Mouse (Mus musculus) forebrain, embryonic 13.5 days (tissue): ENCODE data around the gene Preb. TPM values are rescaled to one million over a fixed set of nuclear protein-coding genes. Genes with fewer than 3 reads are reported as not detected.

Source experiments
- ATAC-seq: fragments of 200-750 bp; cut with Nextera tagmentation; 2 replicates; pipeline ENCODE4 v1.8.0; 2017
- H3K27ac ChIP-seq: fragments of 300-500 bp; sonication (generic); 2 replicates; pipeline ENCODE4 v1.5.1; 2015; ENCODE audit warnings: inconsistent platforms, mild to moderate bottlenecking, moderate library complexity
- H3K27me3 ChIP-seq: fragments of 300-500 bp; sonication (generic); 2 replicates; pipeline ENCODE4 v1.6.1; 2015; ENCODE audit warnings: mild to moderate bottlenecking, inconsistent platforms
- H3K36me3 ChIP-seq: fragments of 300-500 bp; sonication (generic); 2 replicates; pipeline ENCODE4 v1.6.1; 2015; ENCODE audit warnings: mild to moderate bottlenecking, inconsistent platforms; ENCODE audit not compliant: poor library complexity, severe bottlenecking
- H3K4me1 ChIP-seq: fragments of 300-500 bp; sonication (generic); 2 replicates; pipeline ENCODE4 v1.6.1; 2015; ENCODE audit warnings: inconsistent platforms
- H3K4me2 ChIP-seq: fragments of 300-500 bp; sonication (generic); 2 replicates; pipeline ENCODE4 v1.6.1; 2015; ENCODE audit warnings: inconsistent platforms, mild to moderate bottlenecking, moderate library complexity
- H3K4me3 ChIP-seq: fragments of 300-500 bp; sonication (generic); 2 replicates; pipeline ENCODE4 v1.5.1; 2015; ENCODE audit warnings: mild to moderate bottlenecking, inconsistent platforms
- H3K9ac ChIP-seq: fragments of 300-500 bp; sonication (generic); 2 replicates; pipeline ENCODE4 v1.6.1; 2015; ENCODE audit warnings: mild to moderate bottlenecking, inconsistent platforms
- H3K9me3 ChIP-seq: fragments of 300-500 bp; sonication (generic); replicated peaks from 2 replicates; pipeline ENCODE4 v1.6.1; 2016; ENCODE audit warnings: inconsistent platforms
- WGBS: fragments of 180-500 bp; shearing (Covaris S2); methylation state at CpG from one replicate; pipeline ENCODE4 v1.1.7; 2015; 5-methylcytosine and 5-hydroxymethylcytosine counted together
- polyA plus RNA-seq: library from polyadenylated mRNA; unstranded; fragments of >200 nt; fragmentation: Nextera tagmentation; extraction: Ambion mirVana; gene quantifications from 2 replicates; pipeline ENCODE4 v1.2.1, GENCODE M21; 2015

Preb gene
- polyA plus RNA-seq, 1 experiment from 2014 or later = 126 TPM

- WGBS = 78% methylated on average over 2 of the region's 2 CpGs
- no peak overlapping the region for H3K4me3 ChIP-seq
- H3K9me3 ChIP-seq = no peaks in the 10 kb centered on the region
- H3K9ac ChIP-seq = no peak overlapping the region
- no peak for ATAC-seq
- H3K4me1 ChIP-seq = no peaks in the 10 kb centered on the region
- H3K27ac ChIP-seq = no peak overlapping the region
- H3K4me2 ChIP-seq = no peak overlapping the region
- 0 out of 2 replicates have a peak, but pooled peaks cover 2% of the 10 kb centered on the region for H3K27me3 ChIP-seq
- H3K36me3 ChIP-seq = no peaks in the 10 kb centered on the region
Measured at GRCm38 (mm10) chr5:30969440-30969839, 9.3 kb upstream of the Preb start.

GRCm38 (mm10) chr5:30968416-30968815 is 8.3 kb upstream of the Preb start, which contains the start of gene Tcf23:
Gene Tcf23 (plus strand): TSS chr5:30968662.
- no peak within 1 kb of the TSS for H3K27ac ChIP-seq
- H3K4me1 ChIP-seq = no peaks in the 10 kb centered on the region
- no peak within 1 kb of the TSS for H3K9ac ChIP-seq
- ATAC-seq = no peak
- H3K9me3 ChIP-seq = no peaks in the 10 kb centered on the region
- no peak within 1 kb of the TSS for H3K4me2 ChIP-seq
- H3K27me3 ChIP-seq = 0 out of 2 replicates have a peak, but pooled peaks cover 2% of the 10 kb centered on the region
- H3K36me3 ChIP-seq = no peaks in the 10 kb centered on the region
- WGBS = 71% methylated on average over 8 of the region's 8 CpGs
- no peak within 1 kb of the TSS for H3K4me3 ChIP-seq

DNA sequence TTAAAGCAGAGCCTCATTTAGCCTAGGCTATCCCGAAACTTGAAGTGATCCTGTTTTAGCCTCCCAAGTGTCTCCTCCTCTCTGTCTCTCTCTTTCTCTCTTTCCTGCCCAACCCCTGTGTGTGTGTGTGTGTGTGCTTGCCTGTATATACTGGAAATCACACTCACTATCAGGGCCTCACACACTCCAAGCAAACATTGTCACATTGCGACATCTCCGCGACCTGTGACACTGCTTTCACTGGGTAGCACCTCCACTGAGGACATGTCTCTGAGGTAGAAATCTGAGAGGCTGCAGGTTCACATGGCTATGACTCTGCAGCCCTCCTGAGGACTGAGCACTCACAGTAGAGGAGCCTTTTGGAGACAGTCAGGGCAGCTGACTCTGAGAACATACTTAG is 6.0 kb upstream of the Preb start:
- Histone ChIP-seq H3K4me1 (no peaks in the 10 kb centered on the region), H3K27me3 (0 out of 2 replicates have a peak, but pooled peaks cover 8% of the 10 kb centered on the region), H3K4me3 (no peak overlapping the region), H3K9ac (no peak overlapping the region), H3K36me3 (no peaks in the 10 kb centered on the region), H3K27ac (no peak overlapping the region), H3K9me3 (no peaks in the 10 kb centered on the region), H3K4me2 (no peak overlapping the region)
- no peak for ATAC-seq
- 90% methylated on average over 4 of the region's 4 CpGs for WGBS

DNA sequence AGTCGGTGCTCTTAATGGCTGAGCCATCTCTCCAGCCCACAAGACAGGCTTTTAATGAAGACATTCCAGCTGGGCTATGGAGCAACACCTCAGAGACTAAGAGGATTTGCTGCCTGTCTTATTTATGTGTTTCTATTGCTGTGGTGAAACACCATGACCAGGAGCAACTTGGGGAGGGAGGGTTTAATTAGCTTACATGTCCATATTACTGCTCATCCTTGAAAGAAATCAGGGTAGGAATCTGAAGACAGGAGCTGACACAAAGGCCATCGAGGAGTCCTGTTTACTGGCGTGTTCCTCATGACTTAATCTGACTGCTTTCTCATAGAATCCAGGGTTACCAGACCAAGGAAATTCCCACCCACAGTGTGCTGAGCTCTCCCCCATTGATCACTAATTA is 3.8 kb upstream of the Preb start:
- no peaks in the 10 kb centered on the region for H3K9me3 ChIP-seq
- 0 out of 2 replicates have a peak, but pooled peaks cover 8% of the 10 kb centered on the region for H3K27me3 ChIP-seq
- no peak overlapping the region for H3K27ac ChIP-seq
- H3K4me2 ChIP-seq = no peak overlapping the region
- H3K36me3 ChIP-seq = 0 out of 2 replicates have a peak, but pooled peaks cover under 1% of the 10 kb centered on the region
- H3K9ac ChIP-seq = no peak overlapping the region
- whole genome bisulfite sequencing = 63% methylated on average over 3 of the region's 3 CpGs
- no peak overlapping the region for H3K4me3 ChIP-seq
- peaks cover 6% of the 10 kb centered on the region for H3K4me1 ChIP-seq
- no peak for ATAC-seq

DNA sequence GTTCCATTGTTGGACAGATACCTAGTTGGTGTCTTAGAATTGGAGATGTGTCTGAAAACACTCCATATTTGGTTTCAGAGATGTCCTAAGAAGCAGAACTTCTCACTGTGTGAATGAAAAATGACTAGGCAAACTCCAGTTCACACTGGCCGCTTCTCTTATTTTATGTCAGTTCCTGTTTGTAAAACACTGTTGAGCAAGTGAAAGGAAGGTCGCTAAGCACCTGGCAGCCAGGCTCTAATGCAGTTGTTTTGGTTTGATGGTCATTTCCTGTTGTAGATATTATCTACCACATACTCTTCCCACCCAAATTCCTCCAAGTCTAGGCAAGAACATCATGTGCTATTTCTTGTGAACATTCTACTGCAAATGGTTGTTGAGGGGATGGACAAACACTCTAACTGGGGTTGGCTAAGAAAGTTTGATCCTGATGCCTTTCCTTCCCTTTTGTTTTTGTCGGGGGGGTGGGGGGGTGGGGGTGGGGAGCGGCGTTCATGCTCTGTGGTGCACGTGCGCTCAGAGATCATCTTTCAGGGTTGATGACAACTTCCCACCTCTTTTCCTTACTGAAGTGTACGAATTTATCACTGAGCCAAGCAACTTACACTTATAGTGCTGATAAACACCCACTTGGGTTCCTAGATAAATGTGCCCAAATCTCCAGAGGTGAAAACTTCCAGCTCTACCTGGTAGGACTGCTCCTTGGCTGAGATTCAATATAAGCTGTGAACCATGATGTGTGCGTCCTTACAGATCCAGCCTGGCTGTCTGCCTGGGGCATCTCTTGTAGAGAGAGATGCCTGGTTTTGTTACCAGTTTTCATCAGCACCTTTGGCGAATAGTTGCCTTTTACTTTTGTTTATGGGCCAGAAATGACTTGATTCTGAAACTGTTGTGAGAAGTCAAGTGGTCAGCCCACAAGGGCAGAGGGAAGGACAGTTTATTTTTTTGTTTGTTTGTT is 1.7 kb upstream of the Preb start:
- Histone ChIP-seq H3K4me3 (no peak overlapping the region), H3K27me3 (0 out of 2 replicates have a peak, but pooled peaks cover 8% of the 10 kb centered on the region), H3K9me3 (no peaks in the 10 kb centered on the region), H3K27ac (no peak overlapping the region), H3K4me2 (no peak overlapping the region), H3K4me1 (peaks cover 23% of the 10 kb centered on the region), H3K9ac (no peak overlapping the region), H3K36me3 (peaks cover 18% of the 10 kb centered on the region)
- ATAC-seq = no peak
- 86% methylated on average over 10 of the region's 10 CpGs for WGBS

GRCm38 (mm10) chr5:30960814-30961213 is 653 bp upstream of the Preb start:
- no peak overlapping the region for H3K27ac ChIP-seq
- peak overlapping the region; percentile 79 for H3K4me2 ChIP-seq
- peak overlapping the region; percentile 82 for H3K4me3 ChIP-seq
- ATAC-seq = no peak
- 91% methylated on average over 2 of the region's 2 CpGs for WGBS
- peaks cover 23% of the 10 kb centered on the region for H3K4me1 ChIP-seq
- peaks cover 21% of the 10 kb centered on the region for H3K36me3 ChIP-seq
- H3K27me3 ChIP-seq = 0 out of 2 replicates have a peak, but pooled peaks cover 8% of the 10 kb centered on the region
- no peaks in the 10 kb centered on the region for H3K9me3 ChIP-seq
- peak overlapping the region; percentile 91; the same call in 1 of the 2 replicates for H3K9ac ChIP-seq

- WGBS = 39% methylated on average over 19 of the region's 19 CpGs
- Histone ChIP-seq H3K9me3 (no peaks in the 10 kb centered on the region), H3K27me3 (0 out of 2 replicates have a peak, but pooled peaks cover 6% of the 10 kb centered on the region), H3K4me3 (peak overlapping the region; percentile 82), H3K9ac (peak overlapping the region; percentile 91), H3K27ac (peak overlapping the region; percentile 72; the same call in 1 of the 2 replicates), H3K36me3 (peaks cover 36% of the 10 kb centered on the region), H3K4me2 (peak overlapping the region; percentile 79), H3K4me1 (peaks cover 23% of the 10 kb centered on the region)
- no peak for ATAC-seq
Measured at GRCm38 (mm10) chr5:30959198-30959854, 835 bp downstream of the Preb start.

- ATAC-seq = no peak
- Histone ChIP-seq H3K36me3 (peaks cover 50% of the 10 kb centered on the region), H3K4me1 (peaks cover 23% of the 10 kb centered on the region), H3K27me3 (0 out of 2 replicates have a peak, but pooled peaks cover 6% of the 10 kb centered on the region), H3K9ac (no peak overlapping the region), H3K27ac (no peak overlapping the region), H3K4me2 (peak overlapping the region; percentile 79), H3K4me3 (no peak overlapping the region), H3K9me3 (no peaks in the 10 kb centered on the region)
- 97% methylated on average over 6 of the region's 6 CpGs for WGBS
Measured at GRCm38 (mm10) chr5:30957891-30958290, 2.3 kb downstream of the Preb start.

- Histone ChIP-seq H3K4me3 (no peak overlapping the region), H3K27me3 (no peaks in the 10 kb centered on the region), H3K4me1 (peaks cover 23% of the 10 kb centered on the region), H3K4me2 (no peak overlapping the region), H3K9me3 (no peaks in the 10 kb centered on the region), H3K27ac (no peak overlapping the region), H3K36me3 (peaks cover 66% of the 10 kb centered on the region), H3K9ac (no peak overlapping the region)
- 87% methylated on average over 6 of the region's 6 CpGs for WGBS
- ATAC-seq = no peak
Measured at GRCm38 (mm10) chr5:30955751-30956150, 4.4 kb downstream of the Preb start.

GRCm38 (mm10) chr5:30954556-30954955 is 5.6 kb downstream of the Preb start:
- Histone ChIP-seq H3K9me3 (no peaks in the 10 kb centered on the region), H3K27me3 (no peaks in the 10 kb centered on the region), H3K4me3 (no peak overlapping the region), H3K4me2 (no peak overlapping the region), H3K9ac (no peak overlapping the region), H3K4me1 (peaks cover 34% of the 10 kb centered on the region), H3K27ac (no peak overlapping the region), H3K36me3 (peaks cover 66% of the 10 kb centered on the region)
- no peak for ATAC-seq
- WGBS = 94% methylated on average over 9 of the region's 9 CpGs

GRCm38 (mm10) chr5:30954065-30954464 is 6.1 kb downstream of the Preb start:
- H3K4me3 ChIP-seq = no peak overlapping the region
- peaks cover 66% of the 10 kb centered on the region for H3K36me3 ChIP-seq
- ATAC-seq = no peak
- no peaks in the 10 kb centered on the region for H3K27me3 ChIP-seq
- H3K27ac ChIP-seq = no peak overlapping the region
- 98% methylated on average over 6 of the region's 6 CpGs for WGBS
- H3K4me1 ChIP-seq = peaks cover 34% of the 10 kb centered on the region
- H3K9ac ChIP-seq = no peak overlapping the region
- no peaks in the 10 kb centered on the region for H3K9me3 ChIP-seq
- H3K4me2 ChIP-seq = no peak overlapping the region

DNA sequence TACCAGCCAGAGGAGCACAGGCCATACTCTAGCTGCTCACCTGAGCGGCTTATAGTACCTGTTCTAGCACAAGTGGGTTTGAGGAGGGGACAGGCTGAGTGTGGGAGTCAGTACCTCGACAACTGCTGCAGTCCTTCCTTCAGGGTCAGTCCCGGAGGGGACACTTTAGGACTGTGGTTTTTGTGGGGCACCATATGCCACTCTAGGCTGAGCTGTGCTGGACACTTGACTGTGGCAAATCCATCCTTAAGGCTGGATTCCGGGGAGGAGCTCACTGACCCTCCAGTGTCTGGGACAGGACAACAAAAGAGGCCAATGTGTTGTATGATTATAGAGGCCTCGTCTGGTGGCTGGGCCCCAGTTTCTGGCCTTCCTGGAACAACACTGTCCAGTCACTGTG is 7.6 kb downstream of the Preb start:
- H3K27me3 ChIP-seq = no peaks in the 10 kb centered on the region; the same call in 1 of the 2 replicates
- 83% methylated on average over 5 of the region's 5 CpGs for WGBS
- ATAC-seq = no peak

More for the DNA sequence above, 7.6 kb downstream of the Preb start:
- Histone ChIP-seq H3K9me3 (no peaks in the 10 kb centered on the region), H3K4me1 (peaks cover 22% of the 10 kb centered on the region), H3K4me2 (no peak overlapping the region), H3K36me3 (peaks cover 52% of the 10 kb centered on the region), H3K27ac (no peak overlapping the region), H3K9ac (no peak overlapping the region), H3K4me3 (no peak overlapping the region)
